Mouse (Mus musculus) G1E-ER4 (cell line): ENCODE measurements around the gene Sugct. TPM values are rescaled to one million over a fixed set of nuclear protein-coding genes. Genes with fewer than 3 reads are reported as not detected.

ENCODE experiments used
- GATA1 ChIP-seq: IDR thresholded peaks from one replicate; pipeline ENCODE4 v1.8.0; 2012; ENCODE audit warnings: low read length, inconsistent platforms
- polyA plus RNA-seq: library from polyadenylated mRNA; stranded (reverse); fragments of >175 nt; gene quantifications from 2 replicates; pipeline ENCODE4 v1.2.3, GENCODE M21; 2012

The Sugct gene
- polyA plus RNA-seq, 1 experiment = 2.5 TPM

- peak; percentile 17 for TF ChIP-seq GATA1
Observed at GRCm38 (mm10) chr13:17494056-17494574, 201.2 kb downstream of the Sugct start.

DNA sequence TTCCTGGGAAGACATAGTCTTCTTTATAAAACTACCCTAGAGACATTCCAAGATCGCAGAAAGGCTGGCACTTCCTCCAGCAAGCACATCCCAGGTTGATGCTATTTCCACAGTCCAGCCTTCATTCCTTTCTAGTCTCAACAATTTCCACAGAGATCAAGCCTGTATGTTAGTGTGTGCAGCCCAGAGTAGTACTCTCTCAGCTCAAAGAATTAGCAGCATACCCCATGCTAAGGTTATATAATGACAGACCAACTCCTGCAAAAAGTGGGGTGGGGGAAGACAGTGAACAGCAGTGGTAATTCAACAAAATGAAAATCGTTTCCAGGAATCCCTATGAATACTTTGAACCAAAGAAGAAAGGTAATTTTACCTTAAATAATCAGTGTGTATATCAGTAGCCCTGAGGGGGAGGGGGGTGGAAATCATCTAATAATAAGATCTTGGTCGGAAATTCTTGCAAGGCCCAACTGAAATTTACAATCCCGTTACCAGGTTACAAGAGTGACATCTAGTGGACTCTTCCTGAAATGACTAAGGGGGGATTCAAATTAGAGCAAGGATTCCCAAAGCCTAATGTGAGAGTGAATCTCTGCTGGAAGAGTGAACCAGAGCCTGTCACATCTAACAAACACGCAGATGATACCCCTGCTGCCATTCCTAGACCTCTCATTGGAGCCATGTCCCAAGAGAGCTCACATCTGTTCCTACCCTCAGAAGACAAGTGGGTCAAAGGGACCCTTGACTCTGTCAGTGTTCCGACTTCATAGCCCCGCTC lies 263.0 kb downstream of the Sugct start:
- TF ChIP-seq GATA1 = no peak

- TF ChIP-seq GATA1 = no peak
Observed at GRCm38 (mm10) chr13:17421875-17422274, 273.5 kb downstream of the Sugct start.

DNA sequence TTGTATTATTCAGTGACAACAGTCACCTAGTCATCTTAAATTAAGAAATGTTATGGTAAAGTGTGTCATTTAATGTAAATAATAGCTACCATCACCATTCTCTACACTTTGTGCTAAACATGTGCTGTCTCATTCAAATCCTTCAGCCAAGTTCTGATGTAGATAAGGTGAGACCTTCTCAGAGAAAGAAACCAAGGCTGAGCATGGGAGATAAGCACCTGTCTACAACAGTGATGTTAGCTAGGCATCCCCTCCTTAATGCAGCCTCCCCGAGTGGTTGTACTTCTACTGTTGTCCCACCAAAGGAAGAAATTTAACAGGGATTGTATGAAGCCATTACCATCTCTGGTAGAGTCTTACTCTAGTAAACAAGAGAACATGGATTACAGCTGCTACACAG lies 274.8 kb downstream of the Sugct start:
- TF ChIP-seq GATA1 = no peak

DNA sequence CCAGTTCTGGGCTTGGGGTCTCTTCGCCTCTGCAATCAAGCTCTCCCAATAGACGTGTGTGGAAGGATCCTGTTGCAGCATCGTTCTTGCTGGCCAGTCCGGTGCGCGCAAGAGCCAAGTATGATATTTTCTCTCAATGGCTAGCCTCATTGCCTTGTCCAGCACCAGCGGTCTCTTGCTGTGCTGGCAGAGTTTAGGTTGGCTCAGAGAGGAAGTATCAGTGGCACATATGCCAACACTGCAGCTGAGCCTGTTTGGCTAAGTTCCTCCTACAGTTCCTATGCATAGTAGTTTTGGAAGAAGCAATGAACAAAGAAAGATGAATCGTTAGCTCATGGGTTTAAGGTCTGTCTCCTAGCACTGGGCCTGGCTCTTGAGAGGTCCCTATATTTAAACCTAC lies 352.5 kb downstream of the Sugct start:
- no peak for TF ChIP-seq GATA1

- TF ChIP-seq GATA1 = no peak
Observed at GRCm38 (mm10) chr13:17335885-17336540, 359.3 kb downstream of the Sugct start.

- no peak for TF ChIP-seq GATA1
Observed at GRCm38 (mm10) chr13:17326863-17327262, 368.5 kb downstream of the Sugct start.

- no peak for TF ChIP-seq GATA1
Observed at GRCm38 (mm10) chr13:17301590-17301989, 393.8 kb downstream of the Sugct start.

DNA sequence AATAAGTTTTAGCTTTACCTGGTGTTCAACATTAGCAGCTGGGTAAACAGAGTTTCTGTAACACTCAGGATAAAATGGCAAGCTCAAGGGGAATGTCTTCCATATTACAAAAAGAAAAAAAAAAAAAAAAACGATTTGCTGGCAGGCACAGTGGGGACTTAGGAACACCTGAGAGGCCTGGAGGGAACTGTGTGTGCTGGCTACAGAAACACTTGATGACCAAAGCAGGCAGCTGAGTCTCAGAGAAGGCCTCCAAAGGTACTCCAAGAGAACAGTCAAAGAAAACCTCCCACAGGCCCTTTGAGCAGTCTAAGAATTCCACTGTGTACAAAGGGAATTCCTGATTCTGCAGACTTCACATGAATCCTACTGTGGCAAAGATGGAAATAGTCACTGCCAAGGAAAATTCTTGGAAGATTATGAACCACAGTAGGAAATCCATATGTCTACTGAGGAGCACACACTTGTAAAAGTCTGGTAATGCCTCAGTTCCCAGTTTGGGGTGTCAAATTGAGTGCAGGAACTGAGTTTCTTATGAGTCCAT lies 397.8 kb downstream of the Sugct start:
- no peak for TF ChIP-seq GATA1

- TF ChIP-seq GATA1 = no peak
Observed at GRCm38 (mm10) chr13:17296912-17297311, 398.4 kb downstream of the Sugct start.

- TF ChIP-seq GATA1 = no peak
Observed at GRCm38 (mm10) chr13:17296460-17296859, 398.9 kb downstream of the Sugct start.

- TF ChIP-seq GATA1 = no peak
Observed at GRCm38 (mm10) chr13:17291057-17291456, 404.3 kb downstream of the Sugct start.

DNA sequence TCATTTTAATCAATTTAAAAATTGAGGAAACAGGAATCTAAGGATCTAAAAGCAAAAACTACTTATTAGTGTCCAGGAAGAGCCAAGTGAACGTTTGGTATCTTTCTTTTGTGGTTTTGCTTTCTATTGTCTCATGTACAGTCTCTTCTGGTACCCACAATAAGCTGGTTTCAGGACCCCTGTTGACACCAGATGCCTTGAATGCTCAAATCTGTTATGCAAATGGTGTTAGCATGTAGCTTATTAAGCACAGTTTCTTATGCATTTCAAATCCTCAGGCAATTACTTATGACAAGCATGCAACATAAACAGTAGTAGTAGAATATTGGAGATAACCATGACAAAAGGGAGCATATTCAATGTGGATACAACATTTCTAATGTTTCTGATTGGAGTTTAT lies 407.0 kb downstream of the Sugct start:
- TF ChIP-seq GATA1 = no peak

DNA sequence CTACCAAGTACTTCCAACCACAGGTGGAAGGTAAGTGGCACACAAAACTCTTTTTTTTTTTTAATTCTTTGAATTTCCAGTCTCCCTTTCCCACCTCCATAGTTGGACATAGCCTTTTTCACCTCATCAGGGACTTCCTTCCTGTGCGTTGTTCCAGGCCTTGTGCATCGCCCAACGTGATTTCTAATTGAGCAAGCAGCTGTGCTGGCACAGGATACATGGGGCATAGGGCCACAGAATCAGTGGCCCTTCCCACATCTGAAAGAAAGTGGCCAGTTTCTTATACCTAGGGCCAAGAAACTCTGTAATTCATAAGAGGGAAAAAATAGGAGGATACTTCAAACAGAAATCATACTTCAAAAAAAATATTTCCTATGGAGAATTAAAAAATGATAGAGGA lies 449.4 kb downstream of the Sugct start:
- no peak for TF ChIP-seq GATA1

- no peak for TF ChIP-seq GATA1
Observed at GRCm38 (mm10) chr13:17216524-17216923, 478.8 kb downstream of the Sugct start.

DNA sequence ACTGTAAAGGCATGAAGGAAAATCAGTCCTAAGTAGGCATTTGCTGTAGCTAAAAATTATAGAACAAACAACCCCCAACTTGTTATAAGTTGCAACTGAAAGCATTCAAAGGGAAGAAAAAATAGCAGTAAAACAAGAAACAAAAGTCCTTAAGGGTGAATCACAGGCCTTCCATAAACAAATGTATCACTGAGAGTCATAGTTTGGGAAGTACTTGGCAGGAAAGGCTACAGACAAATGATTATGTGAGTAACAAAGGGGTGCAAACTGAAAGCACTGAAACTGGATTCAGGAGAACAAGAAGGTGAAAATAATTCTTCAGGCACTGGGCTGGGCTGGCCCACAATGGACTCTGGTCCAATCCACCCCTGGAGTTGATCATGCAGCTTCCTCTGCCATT lies 482.7 kb downstream of the Sugct start:
- no peak for TF ChIP-seq GATA1
